Mouse (Mus musculus): ENCODE measurements around the gene Sez6l2. TPM values are rescaled to one million over a fixed set of nuclear protein-coding genes. Genes with fewer than 3 reads are reported as not detected.

Gene Sez6l2
- total RNA-seq, 2 experiments from 2014 or later, result 6.5 to 6.9 TPM

Other genes starting within 250 kb of the Sez6l2 start
- 10 to 100 TPM; 11.8 to 14.5 TPM for gene Coro1a, start 242.8 kb upstream of the Sez6l2 start, total RNA-seq (2021)
- gene Mapk3, start 191.0 kb upstream of the Sez6l2 start, total RNA-seq (2021), result 10 to 100 TPM; 65.0 to 66.7 TPM
- gene Gdpd3, start 184.2 kb upstream of the Sez6l2 start, total RNA-seq (2021), result 1 to 10 TPM; 4.8 to 5.1 TPM
- 10 to 100 TPM; 61.7 to 82.5 TPM for gene Ypel3, start 173.6 kb upstream of the Sez6l2 start, total RNA-seq (2021)
- gene Tbx6, start 169.1 kb upstream of the Sez6l2 start, total RNA-seq (2021), result 1 to 10 TPM in 1 of 2 experiments, under 1 TPM in 1; 0.44 to 1.1 TPM
- gene Ppp4c, start 158.1 kb upstream of the Sez6l2 start, total RNA-seq (2021), result 10 to 100 TPM; 74.6 to 74.7 TPM
- gene Fam57b, start 152.9 kb upstream of the Sez6l2 start, total RNA-seq (2021), result 10 to 100 TPM in 1 of 2 experiments, 1 to 10 TPM in 1; 8.4 to 11.2 TPM
- gene 4930451I11Rik, start 118.9 kb upstream of the Sez6l2 start, total RNA-seq (2021), result not detected
- under 1 TPM; 0.26 to 0.32 TPM for gene Doc2a, start 103.1 kb upstream of the Sez6l2 start, total RNA-seq (2021)
- gene Hirip3, start 88.6 kb upstream of the Sez6l2 start, total RNA-seq (2021), result 10 to 100 TPM; 22.2 to 29.4 TPM
- 10 to 100 TPM; 35.9 to 38.7 TPM for gene Ino80e, start 88.2 kb upstream of the Sez6l2 start, total RNA-seq (2021)
- 10 to 100 TPM; 61.2 to 67.0 TPM for gene Taok2, start 65.9 kb upstream of the Sez6l2 start, total RNA-seq (2021)
- 10 to 100 TPM; 22.8 to 23.8 TPM for gene Tmem219, start 27.6 kb upstream of the Sez6l2 start, total RNA-seq (2021)
- 1 to 10 TPM; 6.0 to 7.0 TPM for gene Kctd13, start 21.7 kb upstream of the Sez6l2 start, total RNA-seq (2021)
- under 1 TPM in 1 of 2 experiments, not detected in 1; 0.26 TPM for gene Asphd1, start 981 bp upstream of the Sez6l2 start, total RNA-seq (2021)
- gene Cdipt, start 25.4 kb downstream of the Sez6l2 start, total RNA-seq (2021), result 10 to 100 TPM; 43.1 to 48.0 TPM
- gene Cdiptos, start 25.5 kb downstream of the Sez6l2 start, total RNA-seq (2021), result under 1 TPM; 0.49 to 0.76 TPM
- 10 to 100 TPM; 23.2 to 27.1 TPM for gene Mvp, start 64.1 kb downstream of the Sez6l2 start, total RNA-seq (2021)
- 1 to 10 TPM; 1.8 to 2.5 TPM for gene Pagr1b, start 65.9 kb downstream of the Sez6l2 start, total RNA-seq (2021)
- 10 to 100 TPM in 1 of 2 experiments, 1 to 10 TPM in 1; 9.1 to 14.7 TPM for gene Pagr1a, start 66.8 kb downstream of the Sez6l2 start, total RNA-seq (2021)
- 10 to 100 TPM; 26.0 to 26.6 TPM for gene Gm42742, start 70.5 kb downstream of the Sez6l2 start, total RNA-seq (2021)
- gene Prrt2, start 70.6 kb downstream of the Sez6l2 start, total RNA-seq (2021), result 1 to 10 TPM; 6.5 to 9.4 TPM
- 100 to 1,000 TPM; 129 to 131 TPM for gene Maz, start 76.5 kb downstream of the Sez6l2 start, total RNA-seq (2021)
- gene Kif22, start 91.9 kb downstream of the Sez6l2 start, total RNA-seq (2021), result 10 to 100 TPM; 21.7 to 26.2 TPM
- gene Zg16, start 136.8 kb downstream of the Sez6l2 start, total RNA-seq (2021), result under 1 TPM in 1 of 2 experiments, not detected in 1; 0.47 TPM
- gene AI467606, start 140.8 kb downstream of the Sez6l2 start, total RNA-seq (2021), result 1 to 10 TPM; 1.3 to 1.8 TPM
- 1 to 10 TPM; 4.6 to 5.2 TPM for gene Qprt, start 171.7 kb downstream of the Sez6l2 start, total RNA-seq (2021)
- under 1 TPM; 0.54 to 0.91 TPM for gene Spn, start 187.3 kb downstream of the Sez6l2 start, total RNA-seq (2021)
- gene Cd2bp2, start 245.5 kb downstream of the Sez6l2 start, total RNA-seq (2021), result 10 to 100 TPM; 47.4 to 55.9 TPM

All from gastrocnemius, postnatal 4 days (tissue).